Mouse (Mus musculus): Measurements from ENCODE around the gene Armh1. TPM values are rescaled to one million over a fixed set of nuclear protein-coding genes. Genes with fewer than 3 reads are reported as not detected.

Armh1 gene
- polyA plus RNA-seq, 1 experiment from 2014 or later = not detected

GRCm38 (mm10) chr4:117274720-117275119 is 22.8 kb upstream of the Armh1 start:
- 95% methylated on average over 4 of the region's 4 CpGs for WGBS
- Histone ChIP-seq H3K27me3 (ENCODE audit: control insufficient read depth, insufficient read depth, low read length) (no peaks in the 10 kb centered on the region; the same call in 1 of the 2 replicates), H3K9ac (ENCODE audit: low read depth, low read length) (no peak overlapping the region), H3K4me2 (replicated peaks; ENCODE audit: low read depth, low read length) (no peak overlapping the region), H3K36me3 (ENCODE audit: control insufficient read depth, insufficient read depth, low read length) (peaks cover 25% of the 10 kb centered on the region), H3K4me1 (replicated peaks; ENCODE audit: control insufficient read depth, insufficient read depth, low read length) (peaks cover 10% of the 10 kb centered on the region), H3K9me3 (ENCODE audit: control insufficient read depth, low read length) (no peaks in the 10 kb centered on the region), H3K4me3 (ENCODE audit: low read depth, low read length) (no peak overlapping the region), H3K27ac (ENCODE audit: low read depth, low read length) (no peak overlapping the region)
- no peak for ATAC-seq (ENCODE audit: low FRiP score)
- DNase-seq (ENCODE audit: low spot score) = no peak

- WGBS = 8% methylated on average over 12 of the region's 12 CpGs
- Histone ChIP-seq H3K9me3 (ENCODE audit: control insufficient read depth, low read length) (no peaks in the 10 kb centered on the region), H3K9ac (ENCODE audit: low read depth, low read length) (no peak overlapping the region), H3K36me3 (ENCODE audit: control insufficient read depth, insufficient read depth, low read length) (peaks cover 20% of the 10 kb centered on the region), H3K27ac (ENCODE audit: low read depth, low read length) (peak overlapping the region; percentile 61), H3K4me3 (ENCODE audit: low read depth, low read length) (no peak overlapping the region), H3K4me2 (replicated peaks; ENCODE audit: low read depth, low read length) (no peak overlapping the region), H3K27me3 (ENCODE audit: control insufficient read depth, insufficient read depth, low read length) (no peaks in the 10 kb centered on the region; the same call in 1 of the 2 replicates), H3K4me1 (replicated peaks; ENCODE audit: control insufficient read depth, insufficient read depth, low read length) (peaks cover 7% of the 10 kb centered on the region)
- ATAC-seq (ENCODE audit: low FRiP score) = peak; percentile 58
- peak; percentile 55 for DNase-seq (ENCODE audit: low spot score)
Observed at GRCm38 (mm10) chr4:117272459-117272858, 20.5 kb upstream of the Armh1 start.

GRCm38 (mm10) chr4:117270278-117270677 is 18.4 kb upstream of the Armh1 start:
- DNase-seq (ENCODE audit: low spot score) = peak; percentile 86

GRCm38 (mm10) chr4:117267831-117268437 is 16.0 kb upstream of the Armh1 start:
- 90% methylated on average over 25 of the region's 25 CpGs for WGBS
- no peak overlapping the region for H3K27ac ChIP-seq (ENCODE audit: low read depth, low read length)
- no peaks in the 10 kb centered on the region for H3K36me3 ChIP-seq (ENCODE audit: control insufficient read depth, insufficient read depth, low read length)
- H3K4me1 ChIP-seq (replicated peaks; ENCODE audit: control insufficient read depth, insufficient read depth, low read length) = peaks cover 3% of the 10 kb centered on the region; the same call in 1 of the 2 replicates
- H3K9me3 ChIP-seq (ENCODE audit: control insufficient read depth, low read length) = no peaks in the 10 kb centered on the region
- no peak overlapping the region for H3K9ac ChIP-seq (ENCODE audit: low read depth, low read length)
- no peak for DNase-seq (ENCODE audit: low spot score)
- no peaks in the 10 kb centered on the region; the same call in 1 of the 2 replicates for H3K27me3 ChIP-seq (ENCODE audit: control insufficient read depth, insufficient read depth, low read length)
- no peak for ATAC-seq (ENCODE audit: low FRiP score)
- no peak overlapping the region for H3K4me2 ChIP-seq (replicated peaks; ENCODE audit: low read depth, low read length)
- H3K4me3 ChIP-seq (ENCODE audit: low read depth, low read length) = no peak overlapping the region

More at GRCm38 (mm10) chr4:117270278-117270677, 18.4 kb upstream of the Armh1 start:
- Histone ChIP-seq H3K27ac (ENCODE audit: low read depth, low read length) (no peak overlapping the region), H3K36me3 (ENCODE audit: control insufficient read depth, insufficient read depth, low read length) (peaks cover 13% of the 10 kb centered on the region), H3K4me3 (ENCODE audit: low read depth, low read length) (no peak overlapping the region), H3K27me3 (ENCODE audit: control insufficient read depth, insufficient read depth, low read length) (no peaks in the 10 kb centered on the region; the same call in 1 of the 2 replicates), H3K4me2 (replicated peaks; ENCODE audit: low read depth, low read length) (no peak overlapping the region), H3K9me3 (ENCODE audit: control insufficient read depth, low read length) (no peaks in the 10 kb centered on the region), H3K4me1 (replicated peaks; ENCODE audit: control insufficient read depth, insufficient read depth, low read length) (peaks cover 7% of the 10 kb centered on the region), H3K9ac (ENCODE audit: low read depth, low read length) (no peak overlapping the region)
- WGBS = 12% methylated on average over 6 of the region's 6 CpGs
- ATAC-seq (ENCODE audit: low FRiP score) = no peak

- Histone ChIP-seq H3K9ac (ENCODE audit: low read depth, low read length) (no peak overlapping the region), H3K4me2 (replicated peaks; ENCODE audit: low read depth, low read length) (no peak overlapping the region), H3K27ac (ENCODE audit: low read depth, low read length) (no peak overlapping the region), H3K4me3 (ENCODE audit: low read depth, low read length) (no peak overlapping the region), H3K27me3 (ENCODE audit: control insufficient read depth, insufficient read depth, low read length) (no peaks in the 10 kb centered on the region; the same call in 1 of the 2 replicates), H3K36me3 (ENCODE audit: control insufficient read depth, insufficient read depth, low read length) (no peaks in the 10 kb centered on the region), H3K9me3 (ENCODE audit: control insufficient read depth, low read length) (no peaks in the 10 kb centered on the region), H3K4me1 (replicated peaks; ENCODE audit: control insufficient read depth, insufficient read depth, low read length) (0 out of 2 replicates have a peak, but pooled peaks cover 2% of the 10 kb centered on the region)
- WGBS = 2% methylated on average over 2 of the region's 2 CpGs
- DNase-seq (ENCODE audit: low spot score) = peak; percentile 89
- no peak for ATAC-seq (ENCODE audit: low FRiP score)
Observed at GRCm38 (mm10) chr4:117267284-117267683, 15.4 kb upstream of the Armh1 start.

- H3K9me3 ChIP-seq (ENCODE audit: control insufficient read depth, low read length) = no peaks in the 10 kb centered on the region
Observed at GRCm38 (mm10) chr4:117262987-117263386, 11.1 kb upstream of the Armh1 start.

GRCm38 (mm10) chr4:117262101-117262913 is 10.4 kb upstream of the Armh1 start:
- DNase-seq (ENCODE audit: low spot score) (no peak), ATAC-seq (ENCODE audit: low FRiP score) (no peak)
- H3K9me3 ChIP-seq (ENCODE audit: control insufficient read depth, low read length) = no peaks in the 10 kb centered on the region
- no peaks in the 10 kb centered on the region for H3K27me3 ChIP-seq (ENCODE audit: control insufficient read depth, insufficient read depth, low read length)
- no peak overlapping the region for H3K4me2 ChIP-seq (replicated peaks; ENCODE audit: low read depth, low read length)
- no peaks in the 10 kb centered on the region for H3K36me3 ChIP-seq (ENCODE audit: control insufficient read depth, insufficient read depth, low read length)
- WGBS = 77% methylated on average over 13 of the region's 13 CpGs
- no peak overlapping the region for H3K9ac ChIP-seq (ENCODE audit: low read depth, low read length)
- no peaks in the 10 kb centered on the region for H3K4me1 ChIP-seq (replicated peaks; ENCODE audit: control insufficient read depth, insufficient read depth, low read length)
- no peak overlapping the region for H3K4me3 ChIP-seq (ENCODE audit: low read depth, low read length)
- H3K27ac ChIP-seq (ENCODE audit: low read depth, low read length) = no peak overlapping the region

More at GRCm38 (mm10) chr4:117262987-117263386, 11.1 kb upstream of the Armh1 start:
- Histone ChIP-seq H3K27ac (ENCODE audit: low read depth, low read length) (no peak overlapping the region), H3K4me1 (replicated peaks; ENCODE audit: control insufficient read depth, insufficient read depth, low read length) (no peaks in the 10 kb centered on the region), H3K27me3 (ENCODE audit: control insufficient read depth, insufficient read depth, low read length) (no peaks in the 10 kb centered on the region), H3K4me3 (ENCODE audit: low read depth, low read length) (no peak overlapping the region), H3K36me3 (ENCODE audit: control insufficient read depth, insufficient read depth, low read length) (no peaks in the 10 kb centered on the region), H3K4me2 (replicated peaks; ENCODE audit: low read depth, low read length) (no peak overlapping the region), H3K9ac (ENCODE audit: low read depth, low read length) (no peak overlapping the region)
- no peak for ATAC-seq (ENCODE audit: low FRiP score)
- DNase-seq (ENCODE audit: low spot score) = no peak
- WGBS = 71% methylated on average over 8 of the region's 8 CpGs

- 71% methylated on average over 2 of the region's 2 CpGs for WGBS
- H3K4me1 ChIP-seq (replicated peaks; ENCODE audit: control insufficient read depth, insufficient read depth, low read length) = no peaks in the 10 kb centered on the region
- H3K27ac ChIP-seq (ENCODE audit: low read depth, low read length) = no peak overlapping the region
- no peak overlapping the region for H3K9ac ChIP-seq (ENCODE audit: low read depth, low read length)
- H3K4me2 ChIP-seq (replicated peaks; ENCODE audit: low read depth, low read length) = no peak overlapping the region
- H3K9me3 ChIP-seq (ENCODE audit: control insufficient read depth, low read length) = no peaks in the 10 kb centered on the region
- no peak overlapping the region for H3K4me3 ChIP-seq (ENCODE audit: low read depth, low read length)
- DNase-seq (ENCODE audit: low spot score) = no peak
- H3K27me3 ChIP-seq (ENCODE audit: control insufficient read depth, insufficient read depth, low read length) = no peaks in the 10 kb centered on the region
- no peak for ATAC-seq (ENCODE audit: low FRiP score)
- no peaks in the 10 kb centered on the region for H3K36me3 ChIP-seq (ENCODE audit: control insufficient read depth, insufficient read depth, low read length)
Observed at GRCm38 (mm10) chr4:117261222-117261621, 9.3 kb upstream of the Armh1 start.

Measured in hindbrain, embryonic 11.5 days (tissue).